Mouse (Mus musculus) A20 (cell line): ENCODE measurements around the gene Itgax.

Experiments used
- DNase-seq: peaks from one replicate; pipeline ENCODE4 v3.0.0-alpha.2; 2011; ENCODE audit warnings: low read depth, low spot score

Itgax gene

GRCm38 (mm10) chr7:128128741-128129720 lies at the start of gene Itgax:
TSS of gene Itgax (plus strand) at chr7:128129547.
- peak; percentile 60 for DNase-seq

DNA sequence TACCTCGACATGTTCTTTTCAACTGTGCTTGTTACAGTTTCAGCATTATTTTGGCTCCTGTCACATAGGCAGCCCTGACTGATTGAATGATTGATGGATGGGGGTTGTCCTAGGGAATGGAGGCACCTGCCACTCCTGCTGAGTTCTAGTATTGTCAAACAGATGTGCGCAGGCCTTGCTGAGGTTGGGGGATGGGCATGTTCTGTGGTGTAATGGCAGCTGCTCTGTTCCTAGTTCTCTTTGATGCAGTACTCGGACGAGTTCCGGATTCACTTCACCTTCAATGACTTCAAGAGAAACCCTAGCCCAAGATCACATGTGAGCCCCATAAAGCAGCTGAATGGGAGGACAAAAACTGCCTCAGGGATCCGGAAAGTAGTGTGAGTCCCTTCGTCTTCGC lies 49.3 kb upstream of the Itgax start:
- DNase-seq = peak; percentile 65

- DNase-seq = peak; percentile 67
Measured at GRCm38 (mm10) chr7:128089141-128089540, 40.2 kb upstream of the Itgax start.

DNA sequence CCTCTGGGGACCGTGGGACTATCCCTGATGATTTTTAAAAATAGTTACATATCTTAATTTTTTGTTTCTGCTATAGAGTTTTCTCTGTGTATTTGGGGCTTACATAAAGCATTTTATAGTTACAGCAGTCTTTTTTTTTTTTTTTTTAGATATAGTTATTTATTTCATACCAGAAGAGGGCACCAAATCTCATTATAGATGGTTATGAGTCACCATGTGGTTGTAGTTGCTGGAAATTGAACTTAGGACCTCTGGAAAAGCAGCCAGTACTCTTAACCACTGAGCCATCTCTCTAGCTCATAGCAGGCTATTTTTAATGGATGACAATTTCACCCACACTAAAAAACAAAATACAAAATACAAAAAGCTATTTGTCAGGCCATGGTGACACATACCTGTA lies 31.2 kb upstream of the Itgax start:
- no peak for DNase-seq

DNA sequence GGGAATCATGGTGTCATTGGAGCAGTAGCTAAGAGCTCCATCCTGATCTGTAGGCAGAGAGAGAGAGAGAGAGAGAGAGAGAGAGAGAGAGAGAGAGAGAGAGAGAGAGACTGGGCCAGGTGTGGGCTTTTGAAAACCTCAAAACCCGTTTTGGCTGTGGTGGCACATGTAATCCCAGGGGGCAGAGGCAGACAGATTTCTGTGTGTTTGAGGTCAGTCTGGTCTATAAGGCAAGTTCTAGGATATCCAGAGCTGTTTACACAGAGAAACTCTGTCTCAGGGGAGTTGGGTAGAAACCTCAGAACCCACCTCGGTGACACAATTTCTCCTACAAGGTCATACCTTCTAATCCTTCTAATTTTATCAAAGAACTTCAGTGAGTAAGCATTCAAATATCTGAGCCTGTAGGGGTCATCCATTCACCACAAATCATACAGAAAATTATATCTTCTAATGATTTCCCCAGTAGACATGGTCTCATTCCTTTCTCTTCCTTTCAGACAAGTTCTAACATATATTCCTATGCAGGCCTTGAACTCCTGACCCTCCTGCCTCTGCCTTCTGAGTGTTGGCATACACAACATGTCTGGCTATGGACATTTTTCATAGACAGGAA lies 28.5 kb upstream of the Itgax start:
- no peak for DNase-seq

DNA sequence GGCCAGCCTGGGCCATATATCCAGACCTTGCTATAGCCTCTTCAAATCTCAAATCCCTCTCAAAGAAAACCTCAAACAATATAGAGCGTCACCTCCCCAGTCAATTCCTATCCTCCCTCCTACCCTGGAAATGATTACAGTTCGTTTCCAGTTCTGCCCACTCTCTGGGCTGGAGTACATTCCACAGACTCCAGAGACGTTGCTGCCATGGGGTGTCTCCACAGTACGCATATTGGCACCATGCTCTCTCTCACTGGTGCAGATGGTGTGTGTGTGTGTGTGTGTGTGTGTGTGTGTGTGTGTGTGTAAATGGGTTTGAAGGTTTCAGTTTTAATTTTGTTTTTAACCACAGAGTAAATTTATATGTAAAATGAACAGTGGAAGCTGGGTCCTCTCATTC lies 24.1 kb upstream of the Itgax start:
- DNase-seq = no peak

DNA sequence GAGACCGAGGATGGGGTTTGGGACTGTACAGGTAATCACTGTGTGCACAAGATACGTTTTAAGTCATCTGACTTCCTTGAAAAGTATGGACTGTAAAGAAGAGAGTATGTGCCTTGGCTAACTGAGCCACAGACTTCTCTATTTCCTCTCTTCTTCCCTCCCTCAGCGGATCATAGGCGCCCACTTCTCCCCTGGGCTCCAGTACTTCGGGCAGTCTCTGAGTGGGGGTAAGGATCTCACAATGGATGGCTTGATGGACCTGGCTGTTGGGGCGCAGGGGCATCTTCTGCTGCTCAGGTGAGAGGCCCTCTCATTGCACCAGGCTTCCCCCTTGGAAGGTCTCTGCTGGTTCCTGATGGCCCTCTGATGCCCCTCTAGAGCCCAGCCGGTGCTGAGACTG lies 21.9 kb upstream of the Itgax start:
- no peak for DNase-seq

DNA sequence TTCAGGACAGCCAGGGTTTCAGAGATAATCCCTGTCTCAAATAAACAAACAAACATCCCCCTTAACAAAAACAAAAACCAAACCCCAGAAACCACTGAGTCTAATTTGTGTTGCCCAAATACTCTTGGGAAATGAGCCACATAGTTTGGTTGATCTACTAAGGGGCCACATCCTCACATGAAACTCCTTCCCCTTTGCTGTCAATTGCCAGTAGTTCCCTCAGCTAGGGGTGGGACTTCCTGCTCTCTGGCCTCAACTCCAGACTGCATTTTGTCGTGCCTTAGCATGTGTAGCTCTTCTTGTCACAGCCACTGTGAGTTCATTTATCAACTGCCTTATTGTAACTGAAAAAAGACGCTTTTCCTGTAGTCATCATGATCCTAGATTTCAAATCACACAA lies 19.0 kb upstream of the Itgax start:
- no peak for DNase-seq

- DNase-seq = no peak
Measured at GRCm38 (mm10) chr7:128112131-128112530, 17.2 kb upstream of the Itgax start.

DNA sequence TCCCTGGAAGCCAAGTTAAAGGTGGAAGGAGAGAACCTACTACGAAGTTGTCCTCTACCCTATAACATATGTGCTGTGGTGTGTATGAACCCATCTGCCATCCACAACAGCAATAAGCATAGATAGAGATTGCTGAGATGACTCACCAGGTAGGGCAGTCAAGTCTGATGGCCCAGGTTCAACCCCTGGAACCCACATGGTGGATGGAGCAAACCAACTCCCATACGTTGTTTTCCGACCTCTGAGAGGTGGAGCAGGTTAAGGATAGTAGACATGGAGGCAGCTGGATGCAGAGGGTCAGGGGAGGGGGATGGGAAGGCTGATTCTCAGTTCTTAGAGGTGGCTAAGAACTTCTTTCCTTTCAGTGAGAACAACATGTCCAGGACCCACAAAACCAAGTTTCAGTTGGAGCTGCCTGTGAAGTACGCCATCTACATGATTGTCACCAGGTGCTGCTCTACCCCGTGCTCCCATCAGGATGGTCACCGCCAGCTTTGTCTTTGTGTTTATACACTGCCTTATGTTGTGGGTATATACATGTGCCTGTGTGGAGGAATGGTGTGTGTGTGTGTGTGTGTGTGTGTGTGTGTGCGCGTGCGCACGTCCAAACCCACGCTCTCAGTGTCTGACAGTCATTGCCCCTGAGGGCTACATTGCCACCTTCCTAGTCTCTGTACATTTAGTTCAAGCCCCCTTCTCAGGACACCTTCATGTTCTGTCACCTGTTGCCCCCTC lies 14.8 kb upstream of the Itgax start:
- DNase-seq = no peak

GRCm38 (mm10) chr7:128115211-128115958 lies 14.0 kb upstream of the Itgax start:
- no peak for DNase-seq

GRCm38 (mm10) chr7:128116396-128116795 lies 13.0 kb upstream of the Itgax start:
- DNase-seq = no peak

DNA sequence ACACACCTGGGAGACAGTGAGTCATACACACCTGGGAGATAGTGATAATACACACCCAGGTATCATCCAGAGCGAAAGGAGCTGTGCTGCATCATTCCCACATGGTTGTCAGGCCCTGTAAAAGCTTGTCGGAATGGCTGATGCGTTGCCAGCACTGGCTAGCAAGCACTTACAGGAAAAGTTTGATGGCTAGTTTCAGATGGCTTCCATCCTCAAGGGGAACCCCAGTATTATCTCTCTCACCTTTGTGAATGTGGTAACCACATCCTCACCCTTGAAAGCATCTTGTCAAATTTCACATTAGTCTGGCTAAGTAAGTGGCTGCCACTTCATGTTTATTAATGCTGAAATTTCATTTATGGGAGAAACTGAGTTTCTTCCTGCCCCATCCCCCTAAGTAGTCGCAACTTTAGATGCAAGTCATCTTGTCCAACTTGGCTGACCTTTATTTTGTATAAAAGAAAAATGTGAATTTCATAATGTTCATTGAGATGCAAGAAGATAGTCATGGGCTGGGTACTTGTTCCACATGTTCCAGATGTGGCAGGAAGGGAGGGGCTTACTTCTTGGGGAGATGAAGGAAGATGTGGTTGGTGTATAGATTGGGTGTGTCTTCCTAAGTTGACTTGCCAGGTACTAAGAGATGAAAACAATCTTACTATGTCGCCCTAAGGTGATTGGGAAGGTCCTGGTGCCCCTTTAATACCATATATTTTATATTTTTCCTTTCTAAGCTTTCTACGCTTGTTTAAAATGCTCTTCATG lies 9.4 kb upstream of the Itgax start:
- DNase-seq = no peak

- DNase-seq = no peak
Measured at GRCm38 (mm10) chr7:128132148-128132547, 2.8 kb downstream of the Itgax start.

DNA sequence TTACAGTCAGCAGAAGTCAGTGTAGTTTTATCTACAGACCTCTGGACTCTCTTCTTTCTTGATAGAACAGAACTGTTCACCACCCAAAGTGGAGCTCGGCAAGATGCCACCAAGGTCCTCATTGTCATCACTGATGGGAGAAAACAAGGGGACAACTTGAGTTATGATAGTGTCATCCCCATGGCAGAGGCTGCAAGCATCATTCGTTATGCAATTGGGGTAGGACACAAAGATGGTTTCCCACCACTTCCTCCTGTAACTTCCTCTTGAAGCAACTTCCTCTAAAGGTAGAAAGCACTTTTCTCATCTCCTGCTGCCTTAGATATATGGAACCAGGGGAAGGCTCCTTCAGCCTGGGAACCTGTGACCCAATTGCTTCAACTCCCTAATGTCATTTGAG lies 4.2 kb downstream of the Itgax start:
- DNase-seq = peak; percentile 46

- no peak for DNase-seq
Measured at GRCm38 (mm10) chr7:128136927-128137326, 7.6 kb downstream of the Itgax start.

- no peak for DNase-seq
Measured at GRCm38 (mm10) chr7:128139611-128140010, 10.3 kb downstream of the Itgax start.

DNA sequence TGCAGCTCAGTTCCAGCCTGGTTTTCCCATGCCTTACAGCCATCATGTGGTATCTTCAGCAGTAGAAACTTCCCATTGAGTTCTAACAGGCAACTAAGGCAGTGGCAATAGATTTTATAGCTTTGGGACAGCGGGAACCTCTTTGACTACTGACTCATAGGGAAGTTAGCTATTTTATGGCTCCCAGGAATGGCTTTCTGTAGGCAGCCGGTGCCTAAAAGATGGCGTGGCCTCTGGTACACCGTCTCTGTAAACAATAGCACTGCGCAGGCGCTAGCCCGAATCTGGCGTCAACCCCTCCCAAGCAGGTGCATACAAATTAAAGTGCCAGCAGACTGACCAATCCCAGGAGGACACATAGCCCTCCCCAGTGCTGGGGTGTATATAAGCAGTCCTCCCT lies 21.6 kb downstream of the Itgax start:
- no peak for DNase-seq

DNA sequence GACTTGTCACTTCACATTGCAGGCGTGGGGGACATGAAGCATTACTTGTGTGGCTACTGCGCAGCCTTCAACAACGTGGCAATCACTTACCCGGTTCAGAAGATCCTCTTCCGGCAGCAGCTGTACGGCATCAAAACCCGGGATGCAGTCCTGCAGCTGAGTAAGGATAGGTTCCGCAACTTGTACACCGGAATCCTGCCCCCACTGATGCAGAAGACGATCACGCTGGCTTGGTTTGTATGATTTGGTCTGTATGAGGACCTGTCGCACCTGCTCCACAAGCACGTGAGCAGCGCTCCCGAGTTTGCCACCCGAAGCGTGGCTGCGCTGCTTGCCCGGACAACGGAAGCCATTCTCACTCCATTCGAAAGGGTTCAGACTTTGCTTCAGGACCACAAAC lies 24.7 kb downstream of the Itgax start, which contains the start of gene Itgad:
Gene Itgad, plus strand, starts transcription at position 301 of the 400 bp plus-strand sequence.
- no peak for DNase-seq

- DNase-seq = no peak
Measured at GRCm38 (mm10) chr7:128154924-128155323, 25.6 kb downstream of the Itgax start.
